Mouse (Mus musculus): ENCODE results near the gene Pex19. TPM values are rescaled to one million over a fixed set of nuclear protein-coding genes. Genes with fewer than 3 reads are reported as not detected.

Gene Pex19
- polyA plus RNA-seq, 1 experiment from 2014 or later = 162 TPM

DNA sequence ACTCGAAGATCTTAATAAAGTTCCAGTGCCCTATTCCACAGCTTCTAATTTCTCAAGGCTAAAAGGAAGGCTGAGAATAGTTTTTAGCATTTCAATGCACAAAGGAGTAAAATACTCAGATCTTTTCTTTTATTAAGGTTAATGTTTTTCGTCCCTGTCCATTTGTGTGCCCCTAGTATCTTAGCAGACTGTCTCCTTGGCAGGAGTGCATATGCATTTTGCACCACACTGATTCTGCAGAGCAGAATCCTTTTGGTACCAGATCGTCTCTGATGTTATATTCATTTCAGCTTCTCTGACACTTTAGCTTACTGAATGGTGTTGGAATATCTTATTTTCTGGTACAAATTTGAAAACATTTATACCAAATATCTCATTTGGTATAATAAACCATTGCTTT is 55.2 kb downstream of the Pex19 start:
- 89% methylated on average over 3 of the region's 3 CpGs for WGBS
- Histone ChIP-seq H3K36me3 (ENCODE audit: control insufficient read depth, insufficient read depth, low read length) (peaks cover 11% of the 10 kb centered on the region; the same call in 1 of the 2 replicates), H3K27ac (ENCODE audit: low read length) (no peak overlapping the region)

GRCm38 (mm10) chr1:172183056-172183455 is 56.5 kb downstream of the Pex19 start:
- Histone ChIP-seq H3K4me3 (ENCODE audit: low read depth, low read length) (no peak overlapping the region), H3K4me1 (ENCODE audit: control insufficient read depth, insufficient read depth, low read length) (no peaks in the 10 kb centered on the region), H3K27ac (ENCODE audit: low read length) (no peak overlapping the region), H3K4me2 (ENCODE audit: low read length) (no peak overlapping the region), H3K9ac (ENCODE audit: low read depth, low read length) (no peak overlapping the region), H3K9me3 (replicated peaks; ENCODE audit: control insufficient read depth, low read length, poor library complexity, severe bottlenecking) (no peaks in the 10 kb centered on the region), H3K36me3 (ENCODE audit: control insufficient read depth, insufficient read depth, low read length) (peaks cover 10% of the 10 kb centered on the region; the same call in 1 of the 2 replicates), H3K27me3 (ENCODE audit: control insufficient read depth, insufficient read depth, low read depth, low read length) (no peaks in the 10 kb centered on the region)
- WGBS = 97% methylated on average over 6 of the region's 6 CpGs
- no peak for ATAC-seq

More for the DNA sequence above, 55.2 kb downstream of the Pex19 start:
- H3K9ac ChIP-seq (ENCODE audit: low read depth, low read length) = no peak overlapping the region
- H3K4me3 ChIP-seq (ENCODE audit: low read depth, low read length) = no peak overlapping the region
- no peak for ATAC-seq
- no peaks in the 10 kb centered on the region for H3K27me3 ChIP-seq (ENCODE audit: control insufficient read depth, insufficient read depth, low read depth, low read length)
- H3K9me3 ChIP-seq (replicated peaks; ENCODE audit: control insufficient read depth, low read length, poor library complexity, severe bottlenecking) = no peaks in the 10 kb centered on the region
- H3K4me1 ChIP-seq (ENCODE audit: control insufficient read depth, insufficient read depth, low read length) = no peaks in the 10 kb centered on the region
- no peak overlapping the region for H3K4me2 ChIP-seq (ENCODE audit: low read length)

DNA sequence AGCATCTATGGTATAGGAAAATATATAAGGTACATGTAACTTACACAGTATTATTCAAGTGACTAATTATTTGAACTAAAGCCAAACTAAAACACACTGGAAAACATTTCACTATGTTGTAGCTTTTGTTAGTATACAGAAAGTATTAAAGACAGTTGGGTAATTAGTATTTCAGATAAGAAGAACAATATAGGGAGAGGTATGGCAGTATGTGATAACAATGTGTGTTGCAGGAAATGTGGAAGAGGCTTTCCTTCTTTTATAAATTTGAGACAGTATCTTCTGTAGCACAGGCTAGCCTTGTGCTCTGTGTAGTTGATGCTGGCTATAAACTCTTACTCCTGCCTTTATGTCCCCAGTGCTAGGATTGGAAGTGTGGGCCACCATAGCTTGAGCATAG is 57.4 kb downstream of the Pex19 start:
- Histone ChIP-seq H3K27ac (ENCODE audit: low read length) (no peak overlapping the region), H3K9ac (ENCODE audit: low read depth, low read length) (no peak overlapping the region), H3K36me3 (ENCODE audit: control insufficient read depth, insufficient read depth, low read length) (peaks cover 10% of the 10 kb centered on the region; the same call in 1 of the 2 replicates), H3K4me1 (ENCODE audit: control insufficient read depth, insufficient read depth, low read length) (no peaks in the 10 kb centered on the region), H3K27me3 (ENCODE audit: control insufficient read depth, insufficient read depth, low read depth, low read length) (no peaks in the 10 kb centered on the region), H3K9me3 (replicated peaks; ENCODE audit: control insufficient read depth, low read length, poor library complexity, severe bottlenecking) (no peaks in the 10 kb centered on the region), H3K4me3 (ENCODE audit: low read depth, low read length) (no peak overlapping the region), H3K4me2 (ENCODE audit: low read length) (no peak overlapping the region)
- no peak for ATAC-seq

Other genes starting within 250 kb of the Pex19 start
- not detected in 2 replicates for gene Gm10521, start 231.1 kb upstream of the Pex19 start, polyA plus RNA-seq (2015; fragmentation: Nextera tagmentation; extraction: Ambion mirVana)
- gene Slamf6, start 209.2 kb upstream of the Pex19 start, polyA plus RNA-seq (2015; fragmentation: Nextera tagmentation; extraction: Ambion mirVana) = not detected in 2 replicates
- gene Vangl2, start 98.3 kb upstream of the Pex19 start, polyA plus RNA-seq (2015; fragmentation: Nextera tagmentation; extraction: Ambion mirVana) = 43.7 and 44.0 TPM in 2 replicates
- 0.45 and 1.2 TPM in 2 replicates for gene Nhlh1, start 69.2 kb upstream of the Pex19 start, polyA plus RNA-seq (2015; fragmentation: Nextera tagmentation; extraction: Ambion mirVana)
- gene Copa, start 44.2 kb upstream of the Pex19 start, polyA plus RNA-seq (2015; fragmentation: Nextera tagmentation; extraction: Ambion mirVana) = 209 and 222 TPM in 2 replicates
- 105 and 107 TPM in 2 replicates for gene Ncstn, start 44.0 kb upstream of the Pex19 start, polyA plus RNA-seq (2015; fragmentation: Nextera tagmentation; extraction: Ambion mirVana)
- 84.7 and 84.9 TPM in 2 replicates for gene Dcaf8, start 21.3 kb downstream of the Pex19 start, polyA plus RNA-seq (2015; fragmentation: Nextera tagmentation; extraction: Ambion mirVana)
- gene Pea15a, start 80.0 kb downstream of the Pex19 start, polyA plus RNA-seq (2015; fragmentation: Nextera tagmentation; extraction: Ambion mirVana) = 460 and 525 TPM in 2 replicates
- gene Casq1, start 93.1 kb downstream of the Pex19 start, polyA plus RNA-seq (2015; fragmentation: Nextera tagmentation; extraction: Ambion mirVana) = 1.8 and 2.2 TPM in 2 replicates
- gene Atp1a4, start 131.7 kb downstream of the Pex19 start, polyA plus RNA-seq (2015; fragmentation: Nextera tagmentation; extraction: Ambion mirVana) = not detected in 2 replicates
- 63.9 and 64.0 TPM in 2 replicates for gene Igsf8, start 134.9 kb downstream of the Pex19 start, polyA plus RNA-seq (2015; fragmentation: Nextera tagmentation; extraction: Ambion mirVana)
- gene Atp1a2, start 171.3 kb downstream of the Pex19 start, polyA plus RNA-seq (2015; fragmentation: Nextera tagmentation; extraction: Ambion mirVana) = 53.2 and 69.0 TPM in 2 replicates
- gene Kcnj9, start 202.6 kb downstream of the Pex19 start, polyA plus RNA-seq (2015; fragmentation: Nextera tagmentation; extraction: Ambion mirVana) = 7.7 and 7.8 TPM in 2 replicates
- 1.5 and 2.5 TPM in 2 replicates for gene Kcnj10, start 214.5 kb downstream of the Pex19 start, polyA plus RNA-seq (2015; fragmentation: Nextera tagmentation; extraction: Ambion mirVana)
- 3.4 and 3.5 TPM in 2 replicates for gene Pigm, start 249.8 kb downstream of the Pex19 start, polyA plus RNA-seq (2015; fragmentation: Nextera tagmentation; extraction: Ambion mirVana)